ENCODE assay signal across 8 mouse cellular contexts in the genomic region with DNA sequence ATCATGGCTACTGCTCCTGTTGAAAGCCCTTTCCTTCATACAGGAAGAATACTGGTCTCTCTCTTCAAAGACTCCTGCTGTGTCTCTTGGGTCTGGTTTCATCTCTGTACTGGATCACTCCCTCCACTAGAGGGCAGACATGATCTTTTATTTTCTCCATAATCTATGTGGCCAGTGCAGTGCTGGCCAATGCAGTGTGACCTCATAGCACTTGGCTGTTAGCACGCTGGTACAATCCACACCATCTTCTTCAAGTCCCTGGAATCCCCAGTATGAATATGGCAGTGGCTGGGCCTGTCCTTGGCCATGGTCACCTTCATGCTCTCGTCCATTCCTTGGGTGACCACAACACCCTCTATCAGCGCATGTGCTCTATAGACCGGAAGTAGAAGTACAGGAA. TPM values are rescaled to one million over a fixed set of nuclear protein-coding genes. Genes with fewer than 3 reads are reported as not detected.
DNase-seq lines count a peak whose midpoint lies in the region; ATAC-seq lines count a peak whose summit lies in the region.

No protein-coding gene starts in this region.

- peaks cover 25% of the 10 kb centered on the region for H3K36me3 ChIP-seq in heart, embryonic 12.5 days
- no peaks in the 10 kb centered on the region; the same call in none of the 2 replicates for H3K36me3 ChIP-seq in stomach, embryonic 14.5 days (ENCODE audit: control insufficient read depth, insufficient read depth, low read length)

- H3K4me1 ChIP-seq in heart, embryonic 12.5 days (replicated peaks): no peaks in the 10 kb centered on the region
- no peaks in the 10 kb centered on the region for H3K4me1 ChIP-seq in stomach, embryonic 14.5 days (ENCODE audit: control insufficient read depth, insufficient read depth, low read length)

- 77% methylated on average over 4 of the region's 4 CpGs for WGBS in heart, embryonic 12.5 days
- 78% methylated on average over 4 of the region's 4 CpGs for WGBS in stomach, embryonic 14.5 days

- no peak overlapping the region for H3K4me2 ChIP-seq in heart, embryonic 12.5 days
- no peak overlapping the region for H3K4me2 ChIP-seq in stomach, embryonic 14.5 days (replicated peaks; ENCODE audit: low read depth, low read length)

- intact Hi-C loops in gastrocnemius, postnatal 36 days (cut with DNase I): loop anchor here (2.0 kb wide), 1 partner anchor 77 kb away; no protein-coding TSS in a partner anchor

- no peak overlapping the region for H3K27ac ChIP-seq in heart, embryonic 12.5 days (ENCODE audit: poor library complexity, severe bottlenecking)
- H3K27ac ChIP-seq in stomach, embryonic 14.5 days (ENCODE audit: low read length): no peak overlapping the region

- ATAC-seq in heart, embryonic 12.5 days (ENCODE audit: insufficient number of reproducible peaks, low FRiP score): peak; percentile 33; the same call in 1 of the 2 replicates
- peak; percentile 82; the same call in 1 of the 2 replicates for ATAC-seq in stomach, embryonic 14.5 days (ENCODE audit: insufficient number of reproducible peaks, insufficient read depth, low FRiP score, low read depth)

- no peaks in the 10 kb centered on the region for H3K27me3 ChIP-seq in heart, embryonic 12.5 days (replicated peaks)
- no peaks in the 10 kb centered on the region for H3K27me3 ChIP-seq in stomach, embryonic 14.5 days (ENCODE audit: control insufficient read depth, insufficient read depth, low read length)

- H3K4me3 ChIP-seq in heart, embryonic 12.5 days: no peak overlapping the region
- no peak overlapping the region for H3K4me3 ChIP-seq in stomach, embryonic 14.5 days (ENCODE audit: low read depth, low read length)

- peak; percentile 4 for DNase-seq in thymus, postnatal 0 days (ENCODE audit: low spot score)
- no peak for DNase-seq in thymus, adult 18-20 months
- peak; percentile 48 for DNase-seq in cerebellum, adult 9-11 months
- DNase-seq in kidney, postnatal 10 days: peak; percentile 38
- peak; percentile 63 for DNase-seq in lung, postnatal 25 days (ENCODE audit: low spot score)
- no peak for DNase-seq in gastrocnemius, postnatal 36 days

- no peak overlapping the region for H3K9ac ChIP-seq in heart, embryonic 12.5 days
- H3K9ac ChIP-seq in stomach, embryonic 14.5 days (replicated peaks; ENCODE audit: low read depth, low read length): no peak overlapping the region

- H3K9me3 ChIP-seq in heart, embryonic 12.5 days (replicated peaks): no peaks in the 10 kb centered on the region
- H3K9me3 ChIP-seq in stomach, embryonic 14.5 days (ENCODE audit: control insufficient read depth, low read depth, low read length): no peaks in the 10 kb centered on the region

RNA-seq across cellular contexts. Expression of a gene that starts 27.1 kb away (rescaled TPM):
- 5.0 and 5.2 TPM in 2 replicates for polyA plus RNA-seq in thymus, postnatal 0 days (2015; fragmentation: Nextera tagmentation; extraction: Ambion mirVana)
- polyA plus RNA-seq in heart, embryonic 12.5 days (2016; fragmentation: Nextera tagmentation; extraction: Ambion mirVana): 5.7 and 7.4 TPM in 2 replicates
- 23.0 and 25.9 TPM in 2 replicates for polyA plus RNA-seq in stomach, embryonic 14.5 days (2014; fragmentation: Nextera tagmentation; extraction: Ambion mirVana)
- 1 to 10 TPM; 4.2 to 6.2 TPM for total RNA-seq in gastrocnemius, postnatal 36 days (2021)

Comparison
In these comparisons a context has a peak if more than half of its experiments do, and no peak if none do; other contexts are left out.
1. DNase-seq: peak in thymus, postnatal 0 days (single experiment), cerebellum, adult 9-11 months (single experiment), kidney, postnatal 10 days (single experiment) and lung, postnatal 25 days (single experiment); none in thymus, adult 18-20 months (0 of 2) and gastrocnemius, postnatal 36 days (0 of 2).